Mouse (Mus musculus) lung, postnatal 25 days (tissue): ENCODE measurements around the gene Lamtor5.

Experiments used
- DNase-seq: peaks from one replicate; pipeline ENCODE4 v3.0.0; 2022; ENCODE audit warnings: low spot score

The Lamtor5 gene

GRCm38 (mm10) chr3:107278479-107279269 lies at the start of gene Lamtor5:
Gene Lamtor5, plus strand, starts transcription at chr3:107278858.
- peak; percentile 90 for DNase-seq

GRCm38 (mm10) chr3:107229221-107229620 lies 49.4 kb upstream of the Lamtor5 start:
- no peak for DNase-seq

- no peak for DNase-seq
These were observed 48.8 kb upstream of the Lamtor5 start for GRCm38 (mm10) chr3:107229822-107230221.

- DNase-seq = no peak
These were observed 48.1 kb upstream of the Lamtor5 start, which contains the start of gene A630076J17Rik for GRCm38 (mm10) chr3:107230527-107230926. Gene A630076J17Rik, plus strand, starts transcription at chr3:107230614.

- no peak for DNase-seq
These were observed 47.5 kb upstream of the Lamtor5 start for GRCm38 (mm10) chr3:107231202-107231601.

GRCm38 (mm10) chr3:107233351-107233813 lies 45.3 kb upstream of the Lamtor5 start:
- DNase-seq = peak; percentile 77

GRCm38 (mm10) chr3:107233945-107234344 lies 44.7 kb upstream of the Lamtor5 start:
- no peak for DNase-seq

GRCm38 (mm10) chr3:107238051-107238450 lies 40.6 kb upstream of the Lamtor5 start:
- no peak for DNase-seq

GRCm38 (mm10) chr3:107238471-107238980 lies 40.1 kb upstream of the Lamtor5 start:
- no peak for DNase-seq

GRCm38 (mm10) chr3:107239607-107240006 lies 39.1 kb upstream of the Lamtor5 start, which contains the start of gene Prok1:
Gene Prok1, minus strand, starts transcription at chr3:107239707.
- no peak for DNase-seq

- DNase-seq = no peak
These were observed 37.1 kb upstream of the Lamtor5 start for GRCm38 (mm10) chr3:107241389-107242094.

- DNase-seq = no peak
These were observed 31.8 kb upstream of the Lamtor5 start for GRCm38 (mm10) chr3:107246876-107247275.

- DNase-seq = no peak
These were observed 29.6 kb upstream of the Lamtor5 start for GRCm38 (mm10) chr3:107249042-107249441.

- peak; percentile 33 for DNase-seq
These were observed 28.3 kb upstream of the Lamtor5 start for GRCm38 (mm10) chr3:107250320-107250719.

GRCm38 (mm10) chr3:107252035-107252434 lies 26.6 kb upstream of the Lamtor5 start:
- peak; percentile 46 for DNase-seq

GRCm38 (mm10) chr3:107253925-107254324 lies 24.7 kb upstream of the Lamtor5 start:
- no peak for DNase-seq

- DNase-seq = no peak
These were observed 22.7 kb upstream of the Lamtor5 start for GRCm38 (mm10) chr3:107255992-107256391.

GRCm38 (mm10) chr3:107256724-107257123 lies 21.9 kb upstream of the Lamtor5 start:
- DNase-seq = no peak

GRCm38 (mm10) chr3:107257924-107258323 lies 20.7 kb upstream of the Lamtor5 start:
- DNase-seq = no peak

GRCm38 (mm10) chr3:107260956-107261850 lies 17.5 kb upstream of the Lamtor5 start:
- no peak for DNase-seq

GRCm38 (mm10) chr3:107261851-107262165 lies 16.9 kb upstream of the Lamtor5 start:
- DNase-seq = peak; percentile 48

GRCm38 (mm10) chr3:107266814-107267345 lies 11.8 kb upstream of the Lamtor5 start:
- DNase-seq = no peak
